Mouse (Mus musculus) thymus, adult 2 months (tissue): Measurements from ENCODE around the gene Nasp. TPM values are rescaled to one million over a fixed set of nuclear protein-coding genes. Genes with fewer than 3 reads are reported as not detected.
A peak's percentile ranks its signal among the peaks of the same experiment; 100 is the strongest.

ENCODE experiments used
- DNase-seq: peaks from one replicate; pipeline ENCODE4 v3.0.0; 2021
- H3K27ac ChIP-seq: fragments of 200-500 bp; 2 replicates; pipeline ENCODE4 v1.5.1; 2012; ENCODE audit warnings: low read length, control low read depth; ENCODE audit not compliant: control insufficient read depth, insufficient read depth
- H3K27me3 ChIP-seq: fragments of 200-500 bp; 2 replicates; pipeline ENCODE4 v1.6.1; 2012; ENCODE audit warnings: mild to moderate bottlenecking, low read length, moderate library complexity, mixed read lengths; ENCODE audit not compliant: control insufficient read depth, insufficient read depth
- H3K36me3 ChIP-seq: fragments of 200-500 bp; 2 replicates; pipeline ENCODE4 v1.6.1; 2012; ENCODE audit warnings: mild to moderate bottlenecking, low read length, moderate library complexity; ENCODE audit not compliant: control insufficient read depth, insufficient read depth
- H3K4me1 ChIP-seq: fragments of 200-500 bp; replicated peaks from 2 replicates; pipeline ENCODE4 v1.6.1; 2012; ENCODE audit warnings: low read length; ENCODE audit not compliant: control insufficient read depth, insufficient read depth
- H3K4me3 ChIP-seq: fragments of 200-500 bp; 2 replicates; pipeline ENCODE4 v1.5.1; 2012; ENCODE audit warnings: mild to moderate bottlenecking, low read length, control low read depth, moderate library complexity; ENCODE audit not compliant: control insufficient read depth, insufficient read depth
- CTCF ChIP-seq: fragments of 200-500 bp; IDR thresholded peaks from 2 replicates; pipeline ENCODE4 v1.5.1; 2012; ENCODE audit warnings: mild to moderate bottlenecking, control low read depth, low read length, moderate library complexity, borderline replicate concordance; ENCODE audit not compliant: control insufficient read depth, poor library complexity, insufficient read depth; ENCODE audit errors: extremely low read depth
- POLR2A ChIP-seq: fragments of 200-500 bp; IDR thresholded peaks from 2 replicates; pipeline ENCODE4 v1.6.1; 2012; ENCODE audit warnings: mild to moderate bottlenecking, low read length, control low read depth, moderate library complexity; ENCODE audit not compliant: control insufficient read depth, poor library complexity, insufficient read depth; ENCODE audit errors: extremely low read depth
- WGBS: fragments of 180-500 bp; shearing (Covaris S2); methylation state at CpG from one replicate; pipeline ENCODE4 v1.1.7; 2018; 5-methylcytosine and 5-hydroxymethylcytosine counted together
- polyA plus RNA-seq: library from polyadenylated mRNA; depleted of rRNA; stranded (reverse); fragments of >200 nt; gene quantifications from 2 replicates; pipeline ENCODE4 v1.2.3, GENCODE M21; 2012

Gene Nasp
- polyA plus RNA-seq, 1 experiment = 15.8 TPM

DNA sequence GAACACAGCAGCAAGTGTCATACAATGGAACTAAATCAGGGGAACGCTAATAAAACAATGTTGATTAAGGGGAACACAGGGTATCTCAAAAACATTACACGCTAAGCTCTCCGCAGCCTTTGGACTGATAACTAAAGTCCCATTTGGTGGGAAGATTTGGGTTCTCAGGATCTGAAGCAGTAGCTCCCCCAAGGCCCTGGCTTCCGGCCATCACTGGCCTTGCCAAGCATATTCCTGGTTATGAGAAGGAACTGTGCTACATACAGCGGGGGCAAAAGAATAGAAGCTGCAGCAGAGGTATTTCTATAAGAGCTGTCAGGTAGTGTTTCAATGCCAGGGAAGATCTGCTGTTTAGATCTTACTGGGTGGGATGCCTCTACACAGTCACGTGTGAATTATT is 25.5 kb upstream of the Nasp start:
- H3K4me1 ChIP-seq = peaks cover 5% of the 10 kb centered on the region; the same call in 1 of the 2 replicates
- WGBS = 95% methylated on average over 6 of the region's 6 CpGs
- no peak overlapping the region for H3K27ac ChIP-seq
- TF ChIP-seq POLR2A (no peak), CTCF (no peak)
- no peaks in the 10 kb centered on the region for H3K27me3 ChIP-seq
- H3K36me3 ChIP-seq = no peaks in the 10 kb centered on the region
- DNase-seq = no peak
- no peak overlapping the region for H3K4me3 ChIP-seq

GRCm38 (mm10) chr4:116651797-116652135 is 24.0 kb upstream of the Nasp start:
- 8% methylated on average over 6 of the region's 6 CpGs for WGBS
- TF ChIP-seq CTCF (no peak), POLR2A (no peak)
- Histone ChIP-seq H3K4me1 (peaks cover 5% of the 10 kb centered on the region; the same call in 1 of the 2 replicates), H3K27me3 (no peaks in the 10 kb centered on the region), H3K4me3 (no peak overlapping the region), H3K27ac (no peak overlapping the region), H3K36me3 (peaks cover 7% of the 10 kb centered on the region; the same call in 1 of the 2 replicates)
- DNase-seq = no peak

- no peaks in the 10 kb centered on the region for H3K27me3 ChIP-seq
- under 1% methylated on average over 39 of the region's 39 CpGs for WGBS
- H3K4me1 ChIP-seq = peaks cover 5% of the 10 kb centered on the region; the same call in 1 of the 2 replicates
- TF ChIP-seq POLR2A (peak; percentile 68; the same call in 1 of the 2 replicates), CTCF (no peak)
- H3K36me3 ChIP-seq = peaks cover 7% of the 10 kb centered on the region; the same call in 1 of the 2 replicates
- peak within 1 kb of the TSS; percentile 4; the same call in 1 of the 2 replicates for H3K27ac ChIP-seq
- peak within 1 kb of the TSS; percentile 98 for H3K4me3 ChIP-seq
- peak; percentile 94 for DNase-seq
Observed at GRCm38 (mm10) chr4:116650924-116651796, 23.4 kb upstream of the Nasp start, which contains the start of gene Akr1a1. Gene Akr1a1, minus strand, starts transcription at chr4:116651680.

DNA sequence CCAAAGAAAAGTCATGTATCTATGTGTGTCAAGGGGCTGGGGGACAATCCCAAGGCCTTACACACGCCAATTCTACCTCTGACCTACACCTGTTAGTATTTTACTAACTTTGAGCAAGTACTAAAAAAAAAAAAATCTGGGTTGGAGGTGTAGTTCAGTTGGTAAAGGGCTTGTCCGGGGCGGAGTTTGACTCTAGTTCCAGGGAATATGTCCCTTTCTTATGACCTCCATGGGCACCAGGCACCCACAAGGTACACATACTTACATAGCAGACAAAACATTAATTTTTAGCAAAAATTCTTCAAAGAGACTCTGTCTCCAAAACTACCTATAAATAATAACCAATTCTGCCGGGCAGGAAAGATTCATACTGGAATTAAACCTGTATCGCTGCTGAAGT is 22.6 kb upstream of the Nasp start:
- Histone ChIP-seq H3K27me3 (no peaks in the 10 kb centered on the region), H3K4me1 (peaks cover 5% of the 10 kb centered on the region; the same call in 1 of the 2 replicates), H3K4me3 (no peak overlapping the region; the same call in 1 of the 2 replicates), H3K27ac (no peak overlapping the region), H3K36me3 (peaks cover 7% of the 10 kb centered on the region; the same call in 1 of the 2 replicates)
- WGBS = 46% methylated on average over 5 of the region's 5 CpGs
- TF ChIP-seq CTCF = no peak
- no peak for TF ChIP-seq POLR2A
- DNase-seq = no peak

DNA sequence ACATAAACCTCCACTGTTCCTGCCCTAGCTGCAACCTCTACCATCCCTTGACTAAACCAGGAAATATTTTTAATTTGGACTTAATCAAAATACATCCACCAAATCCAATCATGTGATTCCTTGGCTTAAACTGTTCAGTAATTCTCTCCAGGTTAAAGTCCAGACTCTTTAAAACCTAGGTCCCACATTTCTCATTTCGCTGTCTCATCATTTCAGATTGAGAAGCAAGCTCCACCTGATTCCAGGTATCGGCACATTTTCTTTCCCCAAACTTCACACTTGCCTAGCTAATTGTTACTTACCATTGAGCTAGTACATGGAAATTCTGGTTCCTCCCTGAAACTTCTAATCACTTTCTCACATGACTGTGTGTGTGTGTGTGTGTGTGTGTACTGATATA is 21.7 kb upstream of the Nasp start:
- H3K4me1 ChIP-seq = peaks cover 5% of the 10 kb centered on the region; the same call in 1 of the 2 replicates
- DNase-seq = no peak
- no peak overlapping the region for H3K4me3 ChIP-seq
- 98% methylated on average over 2 of the region's 2 CpGs for WGBS
- no peak for TF ChIP-seq CTCF
- H3K27me3 ChIP-seq = no peaks in the 10 kb centered on the region
- H3K27ac ChIP-seq = no peak overlapping the region
- peaks cover 10% of the 10 kb centered on the region; the same call in 1 of the 2 replicates for H3K36me3 ChIP-seq

GRCm38 (mm10) chr4:116645624-116646023 is 17.9 kb upstream of the Nasp start:
- no peak for DNase-seq
- no peak overlapping the region for H3K27ac ChIP-seq
- 96% methylated on average over 7 of the region's 7 CpGs for WGBS
- H3K4me3 ChIP-seq = no peak overlapping the region
- no peaks in the 10 kb centered on the region for H3K27me3 ChIP-seq
- peaks cover 35% of the 10 kb centered on the region for H3K36me3 ChIP-seq
- TF ChIP-seq POLR2A = no peak
- TF ChIP-seq CTCF = no peak
- H3K4me1 ChIP-seq = peaks cover 5% of the 10 kb centered on the region; the same call in 1 of the 2 replicates
